Mouse (Mus musculus) CH12.LX (cell line): ENCODE results near the gene Olfr642.

Experiments used
- CTCF ChIP-seq, 2 experiments: IDR thresholded peaks in 1 of 2; conservative IDR thresholded peaks in 1 of 2; 2 replicates each; pipeline ENCODE4 v1.5.1; 2011 to 2012; ENCODE audit warnings: low read depth in 2 of 2, low read length in 2 of 2, improper control_type of control experiment in 1 of 2, inconsistent platforms in 1 of 2, mild to moderate bottlenecking in 1 of 2, moderate library complexity in 1 of 2
- EP300 ChIP-seq: IDR thresholded peaks from 2 replicates; pipeline ENCODE4 v1.6.1; 2011; ENCODE audit warnings: low read length, improper control_type of control experiment
- MAX ChIP-seq: IDR thresholded peaks from 2 replicates; pipeline ENCODE4 v1.6.1; 2011; ENCODE audit warnings: low read length, improper control_type of control experiment
- MAZ ChIP-seq: IDR thresholded peaks from 2 replicates; pipeline ENCODE4 v1.6.1; 2012; ENCODE audit warnings: low read depth, mild to moderate bottlenecking, inconsistent platforms, low read length, improper control_type of control experiment, moderate library complexity
- MEF2A ChIP-seq: IDR thresholded peaks from 2 replicates; pipeline ENCODE4 v1.6.1; 2014; ENCODE audit warnings: low read depth, mild to moderate bottlenecking, inconsistent platforms, low read length, improper control_type of control experiment, borderline replicate concordance
- POLR2A ChIP-seq: IDR thresholded peaks from 2 replicates; pipeline ENCODE4 v1.6.1; 2011; ENCODE audit warnings: low read depth, mild to moderate bottlenecking, improper control_type of control experiment, low read length
- ZMIZ1 ChIP-seq: IDR thresholded peaks from 2 replicates; pipeline ENCODE4 v1.6.1; 2012; ENCODE audit warnings: low read depth, mild to moderate bottlenecking, inconsistent platforms, low read length, improper control_type of control experiment

DNA sequence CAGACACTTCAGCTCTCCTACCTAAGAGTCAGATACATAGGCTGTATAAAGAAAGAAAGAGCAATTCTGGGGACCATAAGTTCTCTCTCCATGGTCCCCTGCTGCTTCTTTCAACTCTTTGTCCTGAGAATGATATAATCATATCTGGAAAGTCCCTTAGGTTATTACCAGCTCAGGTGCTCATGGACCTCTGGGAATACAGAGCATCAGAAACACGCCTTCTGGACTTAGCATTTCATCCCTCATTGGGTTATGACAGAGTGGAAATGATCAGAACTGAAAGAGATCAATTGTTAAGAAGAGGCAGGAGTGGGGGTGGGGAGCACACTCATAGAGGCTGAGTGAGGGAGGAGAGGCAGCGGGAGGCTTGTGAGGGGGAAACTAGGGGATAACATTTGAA is 19.3 kb upstream of the Olfr642 start, which contains the start of gene Olfr644:
- no peak for TF ChIP-seq POLR2A
- TF ChIP-seq MAX = no peak
- no peak for TF ChIP-seq CTCF (conservative IDR thresholded peaks at IDR 0.05 in 1 of 2, IDR thresholded peaks at IDR 0.05 in 1 of 2; ENCODE audit: low read depth in 2 of 2, low read length in 2 of 2)
- no peak for TF ChIP-seq ZMIZ1
- no peak for TF ChIP-seq MEF2A
- TF ChIP-seq EP300 = no peak
- no peak for TF ChIP-seq MAZ
